Mouse (Mus musculus) limb, embryonic 11.5 days (tissue): Measurements from ENCODE around the gene Cd300ld5. TPM values are rescaled to one million over a fixed set of nuclear protein-coding genes. Genes with fewer than 3 reads are reported as not detected.

Source experiments
- ATAC-seq: fragments of 200-750 bp; cut with Nextera tagmentation; 2 replicates; pipeline ENCODE4 v1.8.0; 2017; ENCODE audit warnings: low read depth; ENCODE audit not compliant: insufficient number of reproducible peaks, low FRiP score, low TSS enrichment
- DNase-seq: peaks from one replicate; pipeline ENCODE4 v3.0.0-alpha.2; 2015; ENCODE audit warnings: low spot score
- H3K27ac ChIP-seq: fragments of 300-500 bp; sonication (generic); replicated peaks from 2 replicates; pipeline ENCODE4 v1.5.1; 2014; ENCODE audit warnings: low read depth, mild to moderate bottlenecking, low read length
- H3K27me3 ChIP-seq: fragments of 300-500 bp; sonication (generic); 2 replicates; pipeline ENCODE4 v1.6.1; 2014; ENCODE audit warnings: mild to moderate bottlenecking, low read length, mixed read lengths; ENCODE audit not compliant: control insufficient read depth, insufficient read depth
- H3K36me3 ChIP-seq: fragments of 300-500 bp; sonication (generic); 2 replicates; pipeline ENCODE4 v1.6.1; 2014; ENCODE audit warnings: mild to moderate bottlenecking, low read length, moderate library complexity, mixed read lengths; ENCODE audit not compliant: control insufficient read depth, insufficient read depth
- H3K4me1 ChIP-seq: fragments of 300-500 bp; sonication (generic); 2 replicates; pipeline ENCODE4 v1.6.1; 2014; ENCODE audit warnings: low read length, mixed read lengths; ENCODE audit not compliant: control insufficient read depth, insufficient read depth
- H3K4me2 ChIP-seq: fragments of 300-500 bp; sonication (generic); 2 replicates; pipeline ENCODE4 v1.6.1; 2014; ENCODE audit warnings: low read depth, mild to moderate bottlenecking, moderate library complexity; ENCODE audit not compliant: severe bottlenecking
- H3K4me3 ChIP-seq: fragments of 300-500 bp; sonication (generic); 2 replicates; pipeline ENCODE4 v1.5.1; 2014; ENCODE audit warnings: low read depth, low read length
- H3K9ac ChIP-seq: fragments of 300-500 bp; sonication (generic); 2 replicates; pipeline ENCODE4 v1.6.1; 2014; ENCODE audit warnings: mild to moderate bottlenecking, low read length
- H3K9me3 ChIP-seq: fragments of 300-500 bp; sonication (generic); 2 replicates; pipeline ENCODE4 v1.6.1; 2016; ENCODE audit warnings: low read length; ENCODE audit not compliant: control insufficient read depth
- WGBS: fragments of 180-500 bp; shearing (Covaris S2); extraction: QIAGEN DNeasy Blood & Tissue Kit; methylation state at CpG from one replicate; pipeline ENCODE4 v1.1.7; 2014; 5-methylcytosine and 5-hydroxymethylcytosine counted together
- polyA plus RNA-seq: library from polyadenylated mRNA; unstranded; fragments of >200 nt; fragmentation: Nextera tagmentation; extraction: Ambion mirVana; gene quantifications from 2 replicates; pipeline ENCODE4 v1.2.1, GENCODE M21; 2014

Gene Cd300ld5
- polyA plus RNA-seq, 1 experiment from 2014 or later: not detected

- no peak within 1 kb of the TSS for H3K4me3 ChIP-seq
- H3K36me3 ChIP-seq: no peaks in the 10 kb centered on the region
- WGBS: 80% methylated on average over 7 of the region's 7 CpGs
- H3K4me2 ChIP-seq: no peak within 1 kb of the TSS
- H3K9me3 ChIP-seq: no peaks in the 10 kb centered on the region
- no peaks in the 10 kb centered on the region for H3K4me1 ChIP-seq
- ATAC-seq (no peak), DNase-seq (no peak)
- H3K27me3 ChIP-seq: no peaks in the 10 kb centered on the region
- H3K9ac ChIP-seq: no peak within 1 kb of the TSS
- H3K27ac ChIP-seq: no peak within 1 kb of the TSS
These were observed 36.0 kb downstream of the Cd300ld5 start, which contains the start of gene Cd300c2 for GRCm38 (mm10) chr11:115001474-115002040. Gene Cd300c2 (minus strand): TSS chr11:115001880.

GRCm38 (mm10) chr11:114989793-114990192 is 47.8 kb downstream of the Cd300ld5 start, which contains the start of gene Cd300ld:
Gene Cd300ld (minus strand): TSS chr11:114989922.
- Histone ChIP-seq H3K4me1 (no peaks in the 10 kb centered on the region), H3K27ac (no peak within 1 kb of the TSS), H3K27me3 (no peaks in the 10 kb centered on the region), H3K9me3 (no peaks in the 10 kb centered on the region), H3K9ac (no peak within 1 kb of the TSS), H3K4me3 (no peak within 1 kb of the TSS), H3K4me2 (no peak within 1 kb of the TSS), H3K36me3 (no peaks in the 10 kb centered on the region)
- 75% methylated on average over 4 of the region's 4 CpGs for WGBS
- ATAC-seq (no peak), DNase-seq (no peak)

GRCm38 (mm10) chr11:114981866-114982265 is 55.7 kb downstream of the Cd300ld5 start:
- Histone ChIP-seq H3K9ac (no peak overlapping the region), H3K9me3 (peaks cover 4% of the 10 kb centered on the region; the same call in 1 of the 2 replicates), H3K4me3 (no peak overlapping the region), H3K27ac (no peak overlapping the region), H3K27me3 (no peaks in the 10 kb centered on the region), H3K4me2 (no peak overlapping the region), H3K4me1 (no peaks in the 10 kb centered on the region), H3K36me3 (no peaks in the 10 kb centered on the region)
- ATAC-seq (no peak), DNase-seq (no peak)
- 89% methylated on average over 4 of the region's 4 CpGs for WGBS

Other genes starting within 250 kb of the Cd300ld5 start
- gene Btbd17, start 241.8 kb downstream of the Cd300ld5 start, polyA plus RNA-seq: 0.09 and 0.65 TPM in 2 replicates
- 0.13 TPM in 1 of 2 replicates, not detected in the other for gene Gpr142, start 238.8 kb downstream of the Cd300ld5 start, polyA plus RNA-seq
- 38.8 and 41.1 TPM in 2 replicates for gene Gprc5c, start 186.6 kb downstream of the Cd300ld5 start, polyA plus RNA-seq
- gene Cd300a, start 147.7 kb downstream of the Cd300ld5 start, polyA plus RNA-seq: 0.45 and 0.61 TPM in 2 replicates
- gene Cd300lb, start 103.4 kb downstream of the Cd300ld5 start, polyA plus RNA-seq: not detected in 2 replicates
- gene Cd300c, start 68.6 kb downstream of the Cd300ld5 start, polyA plus RNA-seq: not detected in 2 replicates
- 0.07 and 0.09 TPM in 2 replicates for gene Cd300ld, start 47.8 kb downstream of the Cd300ld5 start, polyA plus RNA-seq
- 0.47 and 0.65 TPM in 2 replicates for gene Cd300c2, start 35.9 kb downstream of the Cd300ld5 start, polyA plus RNA-seq
- not detected in 2 replicates for gene Cd300ld2, start 21.6 kb downstream of the Cd300ld5 start, polyA plus RNA-seq
- gene Cd300ld4, start 10.8 kb downstream of the Cd300ld5 start, polyA plus RNA-seq: not detected in 2 replicates
- not detected in 2 replicates for gene Cd300ld3, start 10.6 kb upstream of the Cd300ld5 start, polyA plus RNA-seq
- gene Cd300e, start 24.4 kb upstream of the Cd300ld5 start, polyA plus RNA-seq: not detected in 2 replicates
- gene Rab37, start 53.7 kb upstream of the Cd300ld5 start, polyA plus RNA-seq: 1.1 and 1.2 TPM in 2 replicates
- gene Cd300lf, start 96.2 kb upstream of the Cd300ld5 start, polyA plus RNA-seq: 0.19 TPM in 1 of 2 replicates, not detected in the other
- gene Slc9a3r1, start 125.6 kb upstream of the Cd300ld5 start, polyA plus RNA-seq: 24.9 and 29.5 TPM in 2 replicates
- gene Tmem104, start 149.7 kb upstream of the Cd300ld5 start, polyA plus RNA-seq: 7.7 and 9.8 TPM in 2 replicates
- 17.1 and 21.0 TPM in 2 replicates for gene Nat9, start 150.1 kb upstream of the Cd300ld5 start, polyA plus RNA-seq
- 0.04 and 0.06 TPM in 2 replicates for gene Grin2c, start 229.5 kb upstream of the Cd300ld5 start, polyA plus RNA-seq
- gene Fdxr, start 239.3 kb upstream of the Cd300ld5 start, polyA plus RNA-seq: 10.2 and 15.6 TPM in 2 replicates